Mouse (Mus musculus): ENCODE data around the gene Serpini1. TPM values are rescaled to one million over a fixed set of nuclear protein-coding genes. Genes with fewer than 3 reads are reported as not detected.

The Serpini1 gene
- polyA plus RNA-seq, 1 experiment from 2014 or later, result 22.3 TPM

DNA sequence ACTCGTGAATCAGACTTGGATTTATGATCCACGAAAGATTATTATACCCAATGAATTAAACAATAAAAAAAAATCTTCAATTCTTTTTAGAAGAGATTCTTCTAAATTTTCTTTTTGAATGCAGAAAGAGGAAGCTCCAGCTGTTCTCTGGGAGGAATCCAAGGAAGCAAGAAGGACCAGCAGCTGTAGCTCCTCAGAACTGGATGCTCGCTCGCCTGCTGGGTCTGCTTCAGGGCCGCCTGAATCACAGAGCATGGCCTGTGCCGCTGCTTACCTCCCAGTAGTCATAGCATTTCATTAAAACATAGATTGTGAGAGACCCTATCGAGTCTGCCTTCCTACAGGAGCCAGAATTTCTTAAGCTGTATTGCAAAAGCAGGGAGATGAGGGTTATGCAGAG is 53.7 kb downstream of the Serpini1 start:
- 86% methylated on average over 7 of the region's 7 CpGs for WGBS
- no peak for ATAC-seq (replicated peaks; ENCODE audit: low FRiP score)
- no peaks in the 10 kb centered on the region for H3K36me3 ChIP-seq (ENCODE audit: control insufficient read depth, insufficient read depth, low read length)

DNA sequence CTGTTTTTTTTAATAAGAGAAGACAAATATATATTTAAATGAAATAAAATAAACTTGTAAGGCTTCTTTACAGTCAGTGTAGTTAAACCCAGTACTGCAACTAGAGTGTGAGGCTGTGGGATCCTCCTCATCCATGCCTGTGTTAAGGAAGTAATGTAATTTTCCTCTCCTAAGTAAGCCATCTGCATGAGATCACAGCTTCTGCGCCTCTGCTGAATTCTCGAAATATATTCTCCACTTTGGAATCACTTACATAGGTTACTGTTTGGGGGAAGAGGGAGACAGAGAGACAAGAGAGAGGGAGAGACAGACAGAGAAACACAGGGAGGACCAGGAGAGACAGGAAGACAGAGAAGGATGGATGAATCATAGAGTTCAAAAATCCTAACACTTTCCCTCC is 67.3 kb downstream of the Serpini1 start:
- Histone ChIP-seq H3K9me3 (ENCODE audit: control insufficient read depth, low read length) (no peaks in the 10 kb centered on the region), H3K36me3 (ENCODE audit: control insufficient read depth, insufficient read depth, low read length) (no peaks in the 10 kb centered on the region), H3K27me3 (ENCODE audit: control insufficient read depth, insufficient read depth, low read length) (no peaks in the 10 kb centered on the region), H3K4me3 (ENCODE audit: low read depth, low read length) (no peak overlapping the region), H3K27ac (ENCODE audit: low read depth, low read length) (no peak overlapping the region), H3K9ac (ENCODE audit: low read length) (no peak overlapping the region), H3K4me1 (replicated peaks; ENCODE audit: control insufficient read depth, insufficient read depth, low read length) (no peaks in the 10 kb centered on the region), H3K4me2 (ENCODE audit: low read depth, low read length, severe bottlenecking) (no peak overlapping the region)
- DNase-seq (ENCODE audit: low spot score) (no peak), ATAC-seq (replicated peaks; ENCODE audit: low FRiP score) (no peak)
- WGBS, result 84% methylated on average over 2 of the region's 2 CpGs

More for the DNA sequence above, 53.7 kb downstream of the Serpini1 start:
- Histone ChIP-seq H3K27me3 (ENCODE audit: control insufficient read depth, insufficient read depth, low read length) (no peaks in the 10 kb centered on the region), H3K27ac (ENCODE audit: low read depth, low read length) (no peak overlapping the region), H3K4me1 (replicated peaks; ENCODE audit: control insufficient read depth, insufficient read depth, low read length) (no peaks in the 10 kb centered on the region), H3K4me2 (ENCODE audit: low read depth, low read length, severe bottlenecking) (no peak overlapping the region), H3K4me3 (ENCODE audit: low read depth, low read length) (no peak overlapping the region), H3K9ac (ENCODE audit: low read length) (no peak overlapping the region), H3K9me3 (ENCODE audit: control insufficient read depth, low read length) (no peaks in the 10 kb centered on the region)
- DNase-seq (ENCODE audit: low spot score), result no peak

DNA sequence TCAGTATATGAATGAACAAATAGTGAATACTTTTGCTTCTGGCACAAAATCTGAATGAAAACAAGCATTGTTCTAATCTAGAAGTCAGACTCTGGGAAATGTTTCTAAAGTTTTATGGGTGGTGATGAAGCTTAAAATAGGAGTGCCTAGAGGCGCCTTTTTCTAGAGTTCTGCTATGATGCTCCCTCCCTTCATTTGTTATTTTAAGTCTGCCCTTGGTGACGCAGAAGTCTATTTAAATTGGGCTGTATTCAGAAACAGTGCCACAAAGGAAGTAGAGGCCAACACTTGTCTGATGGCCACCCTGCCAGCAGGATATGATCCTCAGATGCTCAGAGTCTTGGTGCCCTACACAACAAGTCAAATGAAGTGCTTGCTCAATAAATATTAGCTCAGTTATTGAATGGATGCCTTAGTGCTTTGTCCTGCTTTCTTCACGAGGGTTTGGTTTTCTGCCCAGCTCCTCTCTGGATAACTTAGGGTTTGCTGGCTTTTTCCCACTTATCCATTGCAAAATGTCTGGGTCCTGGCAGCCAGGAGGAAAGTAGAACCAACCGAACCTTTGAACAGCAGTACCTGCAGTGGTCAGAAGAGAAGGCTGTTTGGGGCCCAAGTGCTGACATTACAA is 73.8 kb downstream of the Serpini1 start:
- Histone ChIP-seq H3K4me1 (replicated peaks; ENCODE audit: control insufficient read depth, insufficient read depth, low read length) (no peaks in the 10 kb centered on the region), H3K36me3 (ENCODE audit: control insufficient read depth, insufficient read depth, low read length) (no peaks in the 10 kb centered on the region), H3K27me3 (ENCODE audit: control insufficient read depth, insufficient read depth, low read length) (no peaks in the 10 kb centered on the region), H3K9me3 (ENCODE audit: control insufficient read depth, low read length) (no peaks in the 10 kb centered on the region), H3K9ac (ENCODE audit: low read length) (no peak overlapping the region), H3K4me3 (ENCODE audit: low read depth, low read length) (no peak overlapping the region), H3K4me2 (ENCODE audit: low read depth, low read length, severe bottlenecking) (no peak overlapping the region), H3K27ac (ENCODE audit: low read depth, low read length) (no peak overlapping the region)
- ATAC-seq (replicated peaks; ENCODE audit: low FRiP score) (no peak), DNase-seq (ENCODE audit: low spot score) (no peak)
- 80% methylated on average over 4 of the region's 4 CpGs for WGBS

DNA sequence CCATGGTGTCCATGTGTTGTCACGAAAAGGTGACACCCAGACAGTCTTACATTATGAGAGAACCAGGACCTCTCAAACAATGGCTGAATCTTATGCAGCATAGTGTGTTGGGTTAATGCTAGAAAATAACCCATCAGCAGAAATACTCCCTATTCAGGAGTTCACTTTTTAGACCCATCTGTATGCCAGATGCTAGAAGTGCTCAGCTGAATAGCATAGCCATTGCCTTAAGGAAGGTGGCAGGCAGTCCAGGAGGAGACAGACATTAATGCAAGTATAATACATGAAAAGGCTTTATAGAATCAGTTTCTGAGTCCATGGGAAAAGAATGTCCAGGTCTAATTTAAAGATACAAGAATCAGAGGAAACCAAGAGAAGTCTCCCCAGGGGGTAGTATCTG is 75.9 kb downstream of the Serpini1 start:
- Histone ChIP-seq H3K4me3 (ENCODE audit: low read depth, low read length) (no peak overlapping the region), H3K4me2 (ENCODE audit: low read depth, low read length, severe bottlenecking) (no peak overlapping the region), H3K4me1 (replicated peaks; ENCODE audit: control insufficient read depth, insufficient read depth, low read length) (no peaks in the 10 kb centered on the region), H3K9ac (ENCODE audit: low read length) (no peak overlapping the region), H3K36me3 (ENCODE audit: control insufficient read depth, insufficient read depth, low read length) (no peaks in the 10 kb centered on the region), H3K27ac (ENCODE audit: low read depth, low read length) (no peak overlapping the region), H3K27me3 (ENCODE audit: control insufficient read depth, insufficient read depth, low read length) (no peaks in the 10 kb centered on the region), H3K9me3 (ENCODE audit: control insufficient read depth, low read length) (no peaks in the 10 kb centered on the region)
- no peak for DNase-seq (ENCODE audit: low spot score)
- ATAC-seq (replicated peaks; ENCODE audit: low FRiP score), result no peak
- WGBS, result 82% methylated on average over 1 of the region's 1 CpGs

DNA sequence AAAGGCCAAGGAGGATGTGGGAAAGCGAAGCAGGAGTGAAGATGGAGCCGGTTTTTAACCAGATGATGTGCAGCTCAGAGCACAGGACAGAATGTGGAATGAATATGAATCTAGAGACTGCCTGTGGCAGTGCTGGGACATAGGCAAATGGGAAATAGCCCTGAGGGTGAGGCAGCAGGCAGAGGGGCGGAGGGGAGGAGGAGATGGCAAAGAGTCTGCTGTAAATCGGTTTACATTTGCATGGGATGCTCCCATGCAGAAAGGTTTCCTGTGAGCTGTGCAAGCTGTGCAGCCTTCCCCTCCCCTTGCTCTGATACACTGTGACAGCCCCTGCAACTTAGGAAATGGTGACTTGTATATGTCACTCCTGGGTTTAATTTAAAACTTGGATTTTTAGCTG is 76.3 kb downstream of the Serpini1 start:
- Histone ChIP-seq H3K9ac (ENCODE audit: low read length) (no peak overlapping the region), H3K36me3 (ENCODE audit: control insufficient read depth, insufficient read depth, low read length) (no peaks in the 10 kb centered on the region), H3K9me3 (ENCODE audit: control insufficient read depth, low read length) (no peaks in the 10 kb centered on the region), H3K27ac (ENCODE audit: low read depth, low read length) (no peak overlapping the region), H3K4me1 (replicated peaks; ENCODE audit: control insufficient read depth, insufficient read depth, low read length) (no peaks in the 10 kb centered on the region), H3K27me3 (ENCODE audit: control insufficient read depth, insufficient read depth, low read length) (no peaks in the 10 kb centered on the region), H3K4me3 (ENCODE audit: low read depth, low read length) (no peak overlapping the region), H3K4me2 (ENCODE audit: low read depth, low read length, severe bottlenecking) (no peak overlapping the region)
- 58% methylated on average over 4 of the region's 4 CpGs for WGBS
- DNase-seq (ENCODE audit: low spot score) (no peak), ATAC-seq (replicated peaks; ENCODE audit: low FRiP score) (no peak)

DNA sequence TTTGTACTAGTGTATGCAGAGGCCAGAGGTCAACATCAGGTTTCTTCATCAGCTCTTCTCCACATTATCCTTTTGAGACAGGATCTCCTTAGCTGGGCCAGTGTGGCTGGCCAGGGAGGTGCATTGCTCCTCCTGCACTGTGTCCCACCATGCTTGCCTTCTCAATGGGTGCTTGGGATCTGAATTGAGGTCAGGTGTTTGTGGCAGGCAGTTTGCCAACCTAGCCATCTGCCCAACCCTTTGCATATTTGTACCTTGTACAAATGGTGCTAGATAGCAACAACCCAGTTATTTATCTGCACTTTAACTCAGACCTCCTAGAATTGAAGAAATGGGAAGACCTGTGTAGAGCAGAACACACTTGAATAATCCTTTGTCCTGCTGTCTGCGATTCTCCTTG is 78.3 kb downstream of the Serpini1 start:
- 90% methylated on average over 1 of the region's 1 CpGs for WGBS
- no peaks in the 10 kb centered on the region for H3K4me1 ChIP-seq (replicated peaks; ENCODE audit: control insufficient read depth, insufficient read depth, low read length)
- H3K27me3 ChIP-seq (ENCODE audit: control insufficient read depth, insufficient read depth, low read length), result no peaks in the 10 kb centered on the region
- H3K4me2 ChIP-seq (ENCODE audit: low read depth, low read length, severe bottlenecking), result no peak overlapping the region
- DNase-seq (ENCODE audit: low spot score), result no peak
- H3K9me3 ChIP-seq (ENCODE audit: control insufficient read depth, low read length), result no peaks in the 10 kb centered on the region
- H3K36me3 ChIP-seq (ENCODE audit: control insufficient read depth, insufficient read depth, low read length), result no peaks in the 10 kb centered on the region
- no peak for ATAC-seq (replicated peaks; ENCODE audit: low FRiP score)
- H3K27ac ChIP-seq (ENCODE audit: low read depth, low read length), result no peak overlapping the region
- H3K9ac ChIP-seq (ENCODE audit: low read length), result no peak overlapping the region
- no peak overlapping the region for H3K4me3 ChIP-seq (ENCODE audit: low read depth, low read length)

DNA sequence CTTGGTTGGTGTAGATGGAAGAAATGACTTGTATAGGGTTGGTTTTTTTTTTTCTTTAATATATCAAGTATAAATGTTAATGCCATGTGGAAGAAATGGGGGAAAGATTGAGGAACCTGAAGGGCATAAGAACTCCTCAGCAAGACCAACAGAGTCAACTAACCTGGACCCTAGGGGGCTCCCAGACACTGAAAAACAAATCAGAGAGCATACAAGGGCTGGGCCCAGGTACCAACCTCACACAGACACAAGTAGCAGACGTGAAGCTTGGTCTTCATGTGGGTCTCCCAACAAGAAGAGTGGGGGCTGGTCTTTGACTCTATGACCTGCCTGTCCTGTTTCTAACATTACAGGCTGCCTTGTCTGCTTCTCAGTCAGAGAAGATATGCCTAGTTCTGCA is 82.2 kb downstream of the Serpini1 start:
- H3K9ac ChIP-seq (ENCODE audit: low read length), result no peak overlapping the region
- H3K27me3 ChIP-seq (ENCODE audit: control insufficient read depth, insufficient read depth, low read length), result no peaks in the 10 kb centered on the region
- no peak overlapping the region for H3K4me2 ChIP-seq (ENCODE audit: low read depth, low read length, severe bottlenecking)
- H3K27ac ChIP-seq (ENCODE audit: low read depth, low read length), result no peak overlapping the region
- WGBS, result 67% methylated on average over 1 of the region's 1 CpGs
- no peak for DNase-seq (ENCODE audit: low spot score)
- no peaks in the 10 kb centered on the region for H3K9me3 ChIP-seq (ENCODE audit: control insufficient read depth, low read length)
- no peak for ATAC-seq (replicated peaks; ENCODE audit: low FRiP score)
- no peaks in the 10 kb centered on the region for H3K4me1 ChIP-seq (replicated peaks; ENCODE audit: control insufficient read depth, insufficient read depth, low read length)
- H3K4me3 ChIP-seq (ENCODE audit: low read depth, low read length), result no peak overlapping the region
- H3K36me3 ChIP-seq (ENCODE audit: control insufficient read depth, insufficient read depth, low read length), result no peaks in the 10 kb centered on the region

DNA sequence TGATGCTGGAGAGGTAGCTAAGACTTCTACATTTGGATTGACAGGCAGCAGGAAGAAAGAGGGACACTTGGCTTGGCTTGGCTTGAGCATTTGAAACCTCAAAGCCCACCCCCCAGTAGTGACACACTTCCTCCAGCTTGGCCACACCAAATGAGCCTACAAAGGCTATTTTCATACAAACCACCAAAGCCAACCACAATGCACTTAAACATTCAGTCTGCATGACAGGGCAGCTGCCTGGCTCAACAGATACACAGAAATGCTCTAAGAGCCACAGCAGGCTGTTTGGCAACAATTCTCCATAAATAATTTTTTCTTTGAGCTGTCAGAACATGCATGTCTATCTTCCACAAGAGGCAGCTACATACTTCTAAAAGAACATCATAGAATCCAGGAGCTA is 90.2 kb downstream of the Serpini1 start:
- no peak overlapping the region for H3K27ac ChIP-seq (ENCODE audit: low read depth, low read length)
- H3K9me3 ChIP-seq (ENCODE audit: control insufficient read depth, low read length), result no peaks in the 10 kb centered on the region
- no peak overlapping the region for H3K4me3 ChIP-seq (ENCODE audit: low read depth, low read length)
- H3K9ac ChIP-seq (ENCODE audit: low read length), result no peak overlapping the region
- no peak for DNase-seq (ENCODE audit: low spot score)
- H3K27me3 ChIP-seq (ENCODE audit: control insufficient read depth, insufficient read depth, low read length), result no peaks in the 10 kb centered on the region
- H3K4me1 ChIP-seq (replicated peaks; ENCODE audit: control insufficient read depth, insufficient read depth, low read length), result no peaks in the 10 kb centered on the region
- ATAC-seq (replicated peaks; ENCODE audit: low FRiP score), result no peak
- H3K36me3 ChIP-seq (ENCODE audit: control insufficient read depth, insufficient read depth, low read length), result no peaks in the 10 kb centered on the region
- H3K4me2 ChIP-seq (ENCODE audit: low read depth, low read length, severe bottlenecking), result no peak overlapping the region

DNA sequence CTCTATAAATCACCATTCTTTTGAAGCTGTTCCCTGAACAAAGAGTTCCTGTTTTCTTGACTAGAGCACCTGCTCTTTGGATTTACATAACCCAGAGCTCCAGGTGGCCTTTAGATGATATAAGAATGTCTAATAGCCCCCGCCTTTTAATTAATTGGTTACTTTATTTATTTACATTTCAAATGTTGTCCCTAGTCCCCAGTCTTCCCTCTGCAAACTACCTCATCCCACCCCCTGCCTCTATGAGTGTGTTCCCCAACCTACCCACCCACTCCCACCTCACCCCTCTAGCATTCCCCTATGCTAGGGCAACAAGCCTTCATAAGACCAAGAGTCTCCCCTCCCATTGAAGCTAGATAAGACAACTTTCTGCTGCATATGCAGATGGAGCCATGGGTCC is 90.9 kb downstream of the Serpini1 start:
- no peaks in the 10 kb centered on the region for H3K36me3 ChIP-seq (ENCODE audit: control insufficient read depth, insufficient read depth, low read length)
- no peak for DNase-seq (ENCODE audit: low spot score)
- no peaks in the 10 kb centered on the region for H3K9me3 ChIP-seq (ENCODE audit: control insufficient read depth, low read length)
- no peaks in the 10 kb centered on the region for H3K4me1 ChIP-seq (replicated peaks; ENCODE audit: control insufficient read depth, insufficient read depth, low read length)
- no peak overlapping the region for H3K4me3 ChIP-seq (ENCODE audit: low read depth, low read length)
- no peak overlapping the region for H3K4me2 ChIP-seq (ENCODE audit: low read depth, low read length, severe bottlenecking)
- no peak overlapping the region for H3K27ac ChIP-seq (ENCODE audit: low read depth, low read length)
- ATAC-seq (replicated peaks; ENCODE audit: low FRiP score), result no peak
- H3K9ac ChIP-seq (ENCODE audit: low read length), result no peak overlapping the region
- 89% methylated on average over 1 of the region's 1 CpGs for WGBS
- no peaks in the 10 kb centered on the region for H3K27me3 ChIP-seq (ENCODE audit: control insufficient read depth, insufficient read depth, low read length)
